Mouse (Mus musculus) testis, adult 2 months (tissue): ENCODE measurements around the gene Trim24. TPM values are rescaled to one million over a fixed set of nuclear protein-coding genes. Genes with fewer than 3 reads are reported as not detected.
"Not testable (repeated sequence)": the region's sequence is repeated elsewhere in the genome, so short reads cannot be mapped to it uniquely, and the experiment has no call there.

ENCODE experiments used
- H3K27ac ChIP-seq: fragments of 200-500 bp; 2 replicates; pipeline ENCODE4 v1.5.1; 2012; ENCODE audit warnings: low read depth, low read length; ENCODE audit not compliant: control insufficient read depth, insufficient read depth
- H3K27me3 ChIP-seq: fragments of 200-500 bp; 2 replicates; pipeline ENCODE4 v1.6.1; 2012; ENCODE audit warnings: mild to moderate bottlenecking, low read length, moderate library complexity; ENCODE audit not compliant: control insufficient read depth, insufficient read depth
- H3K36me3 ChIP-seq: fragments of 200-500 bp; 2 replicates; pipeline ENCODE4 v1.6.1; 2012; ENCODE audit warnings: mild to moderate bottlenecking, low read length; ENCODE audit not compliant: control insufficient read depth, insufficient read depth
- H3K4me1 ChIP-seq: fragments of 200-500 bp; 2 replicates; pipeline ENCODE4 v1.6.1; 2012; ENCODE audit warnings: low read length; ENCODE audit not compliant: control insufficient read depth, insufficient read depth
- H3K4me3 ChIP-seq: fragments of 200-500 bp; 2 replicates; pipeline ENCODE4 v1.5.1; 2012; ENCODE audit warnings: low read depth, mild to moderate bottlenecking, low read length, moderate library complexity, mixed read lengths; ENCODE audit not compliant: control insufficient read depth
- CTCF ChIP-seq: fragments of 200-500 bp; IDR thresholded peaks from 2 replicates; pipeline ENCODE4 v1.5.1; 2012; ENCODE audit warnings: low read depth, mild to moderate bottlenecking, inconsistent platforms, low read length, moderate library complexity; ENCODE audit not compliant: control insufficient read depth, insufficient read depth, insufficient replicate concordance
- POLR2A ChIP-seq: fragments of 200-500 bp; IDR thresholded peaks from 2 replicates; pipeline ENCODE4 v1.6.1; 2012; ENCODE audit warnings: low read depth, mild to moderate bottlenecking, inconsistent platforms, low read length, moderate library complexity; ENCODE audit not compliant: control insufficient read depth
- polyA plus RNA-seq: library from polyadenylated mRNA; depleted of rRNA; stranded (reverse); fragments of >200 nt; gene quantifications from 2 replicates; pipeline ENCODE4 v1.2.3, GENCODE M21; 2012; rRNA removed

The Trim24 gene
- 74.9 and 82.5 TPM in 2 replicates for polyA plus RNA-seq

DNA sequence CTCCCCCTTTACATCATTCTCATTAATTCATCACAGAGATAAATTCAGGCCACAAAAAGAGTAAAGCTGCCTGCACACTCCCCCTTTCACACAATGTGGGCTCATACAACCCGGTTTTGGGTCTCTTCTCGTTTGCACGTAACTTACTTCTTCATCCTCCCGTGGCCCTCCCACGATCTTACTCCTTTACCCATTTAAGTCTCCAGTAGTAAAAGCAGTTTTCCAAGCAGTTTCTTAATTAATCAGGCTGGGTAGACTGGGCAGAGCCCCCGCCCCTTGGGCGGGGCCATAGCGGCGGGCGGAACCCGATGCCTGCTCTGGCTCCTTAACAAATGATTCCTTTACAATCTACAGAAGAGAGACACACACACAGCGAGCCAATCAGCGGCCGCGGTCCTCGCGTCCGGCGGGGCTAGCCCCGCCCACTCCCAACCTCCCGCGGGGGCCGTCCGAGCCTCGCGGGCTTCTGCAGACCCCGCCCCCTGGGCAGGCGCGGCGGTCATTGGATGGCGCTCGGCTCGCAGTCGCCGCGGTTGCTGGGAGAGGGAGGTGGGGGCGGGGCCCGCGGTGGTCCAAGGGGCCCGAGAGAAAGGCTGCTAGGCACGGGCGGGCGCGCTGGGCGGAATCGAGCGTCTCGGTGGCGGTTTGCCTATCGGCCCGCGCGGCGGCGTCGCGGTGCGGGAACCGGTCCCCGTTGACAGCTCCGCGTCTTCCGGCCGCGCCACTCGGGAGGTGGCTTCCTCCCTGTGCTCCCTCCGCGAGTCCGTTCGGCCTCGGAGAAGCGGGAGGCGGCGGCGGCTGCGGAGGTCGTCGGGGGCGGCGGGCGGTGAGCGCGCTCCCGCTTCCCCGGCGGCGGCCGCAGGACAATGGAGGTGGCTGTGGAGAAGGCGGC lies at the start of gene Trim24:
Gene Trim24 (plus strand): TSS at position 567 of the 892 bp plus-strand sequence.
- Histone ChIP-seq H3K27ac (peak within 1 kb of the TSS; percentile 97), H3K4me1 (peaks cover 4% of the 10 kb centered on the region; the same call in 1 of the 2 replicates), H3K27me3 (no peaks in the 10 kb centered on the region), H3K4me3 (peak within 1 kb of the TSS; percentile 98), H3K36me3 (no peaks in the 10 kb centered on the region)
- peak; percentile 89 for TF ChIP-seq POLR2A
- TF ChIP-seq CTCF = no peak

DNA sequence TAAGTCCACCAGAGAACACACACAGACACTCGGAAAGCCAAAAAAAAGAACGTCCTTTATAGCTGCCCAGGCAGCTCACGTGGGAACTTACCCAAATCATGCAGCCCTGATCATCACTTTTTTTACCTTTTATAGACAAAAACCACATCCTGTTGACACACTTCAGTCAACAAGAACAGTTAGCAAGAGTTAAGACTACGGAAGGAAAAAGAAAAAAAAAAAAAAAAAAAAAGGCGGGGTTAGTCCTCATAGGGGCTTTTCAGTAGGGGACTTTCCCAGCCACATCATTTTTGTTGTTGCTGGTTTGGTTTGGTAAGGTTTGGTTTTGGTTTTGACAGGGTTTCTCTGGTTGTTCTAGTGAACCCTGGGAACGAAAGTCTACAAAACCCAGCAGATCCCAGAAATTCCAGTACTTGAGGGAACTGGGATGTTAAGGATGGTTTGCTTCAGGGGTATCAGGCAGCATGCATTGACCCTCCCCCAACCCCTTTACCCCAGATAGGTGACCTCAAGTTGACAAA lies 49.0 kb upstream of the Trim24 start:
- Histone ChIP-seq H3K36me3 (no peaks in the 10 kb centered on the region), H3K27me3 (no peaks in the 10 kb centered on the region), H3K4me3 (no peak overlapping the region), H3K4me1 (no peaks in the 10 kb centered on the region), H3K27ac (no peak overlapping the region)
- TF ChIP-seq POLR2A (no peak), CTCF (no peak)

DNA sequence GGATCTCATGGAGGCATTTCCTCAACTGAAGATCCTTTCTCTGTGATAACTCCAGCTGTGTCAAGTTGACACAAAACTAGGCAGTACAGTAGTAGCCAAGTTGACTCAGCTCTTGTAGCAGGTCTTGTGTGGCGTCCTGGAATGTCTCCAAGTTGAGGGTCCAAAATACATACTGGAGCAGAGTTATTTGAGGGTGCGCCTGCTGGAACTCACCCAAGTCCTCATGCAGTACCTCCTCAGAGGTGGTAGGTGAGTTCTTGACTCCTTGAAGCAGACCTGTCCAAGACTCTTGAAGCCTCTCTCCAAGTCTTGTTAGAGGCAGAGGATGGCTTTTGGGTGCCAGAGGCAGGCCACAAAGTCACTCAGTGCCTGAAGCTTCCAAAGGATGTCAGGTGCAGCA lies 48.2 kb upstream of the Trim24 start:
- Histone ChIP-seq H3K27me3 (no peaks in the 10 kb centered on the region), H3K36me3 (no peaks in the 10 kb centered on the region), H3K27ac (no peak overlapping the region), H3K4me1 (no peaks in the 10 kb centered on the region), H3K4me3 (no peak overlapping the region)
- no peak for TF ChIP-seq POLR2A
- no peak for TF ChIP-seq CTCF

DNA sequence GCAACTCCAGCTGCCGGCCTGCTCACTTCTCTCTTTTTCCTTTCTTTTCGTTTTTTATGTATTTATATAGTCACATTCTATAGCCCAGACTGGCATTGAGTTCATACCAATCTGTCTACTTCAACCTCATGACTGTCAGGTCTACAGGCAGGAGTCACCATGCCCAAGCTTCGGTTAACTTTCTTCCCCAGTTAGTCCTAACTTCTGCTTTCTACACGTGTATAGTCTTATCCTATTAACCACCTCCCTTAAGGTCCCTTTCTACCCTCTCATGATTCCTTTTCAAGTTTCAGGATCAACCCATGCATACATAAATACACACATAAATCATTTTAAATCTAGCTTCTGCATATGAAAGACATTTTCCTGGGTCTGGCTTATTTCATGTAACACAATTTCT lies 46.9 kb upstream of the Trim24 start:
- no peaks in the 10 kb centered on the region for H3K4me1 ChIP-seq
- no peak overlapping the region for H3K27ac ChIP-seq
- no peak for TF ChIP-seq CTCF
- TF ChIP-seq POLR2A = no peak
- H3K36me3 ChIP-seq = no peaks in the 10 kb centered on the region
- no peaks in the 10 kb centered on the region for H3K27me3 ChIP-seq
- no peak overlapping the region for H3K4me3 ChIP-seq

DNA sequence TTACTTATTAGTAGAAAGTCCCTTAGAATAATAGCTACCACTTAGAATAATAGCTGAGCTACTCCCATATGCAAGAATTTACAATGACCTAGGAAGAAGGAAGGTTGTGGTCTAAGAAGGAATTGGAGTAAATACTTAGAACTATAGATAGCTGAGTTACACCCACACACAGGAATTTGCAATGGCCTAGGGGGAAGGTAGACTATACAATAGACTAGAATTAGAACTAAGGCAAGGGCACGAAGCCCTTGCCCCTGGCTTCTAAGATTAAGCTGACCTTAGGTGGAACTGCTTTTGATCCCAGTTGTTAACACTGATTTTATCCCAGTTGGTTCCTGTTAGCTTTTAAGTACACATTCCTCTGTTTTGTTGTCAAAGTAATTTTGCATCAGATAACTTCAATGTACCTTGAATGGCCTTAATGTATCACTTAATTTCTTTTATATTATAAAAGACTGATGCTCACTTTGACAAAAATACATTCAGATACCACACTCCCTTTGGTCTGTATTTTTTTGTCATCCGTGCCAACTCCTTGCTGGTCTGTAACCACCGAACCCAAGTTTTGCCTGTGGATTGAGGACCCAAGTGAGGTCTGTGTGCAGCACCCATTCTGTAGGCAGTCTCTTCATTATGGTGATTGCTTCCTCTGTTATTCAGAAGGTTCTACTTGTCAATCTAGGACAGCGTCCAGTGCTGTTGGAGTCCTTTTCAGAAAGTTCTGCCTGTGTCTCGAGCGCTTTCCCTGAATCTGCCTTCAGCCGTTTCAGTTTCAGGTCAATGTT lies 45.1 kb upstream of the Trim24 start:
- H3K27ac ChIP-seq, H3K36me3 ChIP-seq, H3K4me1 ChIP-seq, H3K4me3 ChIP-seq, H3K27me3 ChIP-seq: not testable (repeated sequence)

DNA sequence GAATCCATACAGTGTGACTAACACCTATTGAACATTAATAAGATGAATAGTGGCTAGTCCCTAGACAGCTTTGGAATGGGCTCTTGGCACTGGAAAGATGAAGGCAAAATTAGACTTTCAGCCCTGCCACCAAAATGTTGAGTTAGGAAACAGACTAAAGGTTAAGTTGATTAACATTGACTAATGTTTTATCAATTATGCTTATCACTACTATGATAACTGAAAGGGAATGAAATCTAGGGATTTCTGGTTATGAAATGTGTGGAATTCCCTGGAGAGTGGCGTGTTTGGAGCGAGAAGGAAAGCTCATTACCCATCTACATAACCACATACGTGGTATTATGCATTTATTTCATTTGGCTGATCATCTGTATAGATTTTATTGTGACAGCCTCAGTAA lies 41.7 kb upstream of the Trim24 start:
- TF ChIP-seq POLR2A (no peak), CTCF (no peak)
- H3K27ac ChIP-seq = no peak overlapping the region
- H3K27me3 ChIP-seq = no peaks in the 10 kb centered on the region
- no peak overlapping the region for H3K4me3 ChIP-seq
- H3K36me3 ChIP-seq = no peaks in the 10 kb centered on the region
- H3K4me1 ChIP-seq = no peaks in the 10 kb centered on the region

DNA sequence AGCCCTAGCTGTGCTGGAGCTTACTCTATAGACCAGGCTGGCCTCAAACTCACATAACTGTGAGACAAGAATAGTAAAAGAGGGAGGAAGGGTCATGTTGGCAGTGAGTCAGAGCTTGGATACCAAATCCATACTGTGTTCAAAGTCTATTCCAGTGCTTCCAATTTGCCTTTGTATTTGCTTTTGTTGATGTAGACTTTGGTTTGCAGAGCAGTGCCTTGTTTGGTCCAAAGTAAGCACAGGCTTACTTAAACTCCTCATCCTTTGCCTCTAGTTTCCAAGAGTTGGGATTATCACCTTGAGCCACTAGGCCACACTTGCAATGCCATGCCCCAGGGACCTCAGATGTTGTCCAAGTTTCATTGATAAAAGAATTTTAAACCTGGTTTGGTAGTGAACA lies 41.0 kb upstream of the Trim24 start:
- H3K27me3 ChIP-seq = no peaks in the 10 kb centered on the region
- no peak overlapping the region for H3K27ac ChIP-seq
- TF ChIP-seq CTCF (no peak), POLR2A (no peak)

More for the DNA sequence above, 41.0 kb upstream of the Trim24 start:
- Histone ChIP-seq H3K36me3 (no peaks in the 10 kb centered on the region), H3K4me1 (no peaks in the 10 kb centered on the region), H3K4me3 (no peak overlapping the region)
